Mouse (Mus musculus) adrenal gland, adult (tissue): ENCODE data around the gene Sh3bgrl3.
"Not testable (repeated sequence)": the region's sequence is repeated elsewhere in the genome, so short reads cannot be mapped to it uniquely, and the experiment has no call there.

Experiments used
- DNase-seq, 2 experiments: peaks; one replicate each; pipeline ENCODE4 v3.0.0; 2022 to 2023; ENCODE audit warnings: low spot score in 1 of 2; ENCODE audit not compliant: inconsistent age in 2 of 2

Sh3bgrl3 gene

DNA sequence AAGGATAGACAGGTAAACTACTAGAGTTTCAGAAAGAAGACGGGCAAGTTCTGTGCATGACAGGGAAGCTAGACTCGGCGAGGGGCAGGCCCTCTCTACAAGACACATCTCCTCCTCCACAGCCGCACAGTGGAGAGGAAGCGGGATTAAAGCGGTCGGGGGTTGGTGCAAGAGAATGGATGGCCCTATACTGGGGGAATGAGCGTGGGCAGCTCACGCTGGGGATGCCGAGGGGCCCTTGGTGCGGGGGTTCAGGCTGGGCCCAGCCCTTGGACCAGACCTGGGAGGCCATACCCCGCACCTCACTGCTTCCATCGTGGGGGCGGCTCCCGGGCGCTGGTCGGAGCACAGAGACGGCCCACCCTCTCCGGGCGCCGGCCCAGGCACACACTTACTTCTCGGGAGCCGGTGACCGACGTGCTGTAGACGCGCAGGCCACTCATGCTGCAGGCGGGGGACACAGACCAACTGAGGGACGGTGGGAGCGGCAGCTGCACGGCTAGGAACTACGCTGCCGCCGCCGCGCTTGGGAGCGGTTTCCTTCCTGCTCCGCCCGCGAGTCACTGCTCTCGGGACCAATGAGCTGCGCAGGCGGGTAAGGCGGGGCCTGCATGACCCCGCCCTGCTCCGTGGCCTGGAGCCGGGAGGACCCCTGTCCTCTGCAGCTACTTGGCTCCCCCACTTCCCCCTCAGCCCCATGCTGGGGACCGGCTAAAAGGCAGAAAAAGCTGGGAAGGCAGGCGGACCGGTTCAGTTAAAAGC lies at the start of gene Sh3bgrl3:
TSS of gene Sh3bgrl3 (minus strand) at position 569 of the 762 bp plus-strand sequence.
- peak; percentile 91 to 96 for DNase-seq

DNA sequence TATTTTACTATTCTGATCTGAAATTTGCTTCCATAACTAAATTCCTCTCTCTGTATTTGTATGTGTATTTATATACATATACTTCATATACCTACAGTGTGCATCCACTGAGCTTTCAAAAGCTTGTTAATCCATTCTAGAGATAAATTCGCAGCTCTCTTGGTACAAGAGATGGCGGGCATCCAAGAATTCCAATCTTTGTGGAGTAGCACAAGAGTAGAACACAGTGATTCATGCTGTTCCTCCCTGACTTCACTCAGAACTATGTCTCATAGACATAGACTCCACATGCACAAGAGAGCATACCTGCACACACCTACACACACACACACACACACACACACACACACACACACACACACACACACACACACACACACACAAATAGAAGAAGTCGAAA lies 43.8 kb upstream of the Sh3bgrl3 start:
- DNase-seq = peak in 1 of 2 experiments; percentile 50

GRCm38 (mm10) chr4:134166906-134167305 lies 38.3 kb upstream of the Sh3bgrl3 start:
- DNase-seq = no peak

DNA sequence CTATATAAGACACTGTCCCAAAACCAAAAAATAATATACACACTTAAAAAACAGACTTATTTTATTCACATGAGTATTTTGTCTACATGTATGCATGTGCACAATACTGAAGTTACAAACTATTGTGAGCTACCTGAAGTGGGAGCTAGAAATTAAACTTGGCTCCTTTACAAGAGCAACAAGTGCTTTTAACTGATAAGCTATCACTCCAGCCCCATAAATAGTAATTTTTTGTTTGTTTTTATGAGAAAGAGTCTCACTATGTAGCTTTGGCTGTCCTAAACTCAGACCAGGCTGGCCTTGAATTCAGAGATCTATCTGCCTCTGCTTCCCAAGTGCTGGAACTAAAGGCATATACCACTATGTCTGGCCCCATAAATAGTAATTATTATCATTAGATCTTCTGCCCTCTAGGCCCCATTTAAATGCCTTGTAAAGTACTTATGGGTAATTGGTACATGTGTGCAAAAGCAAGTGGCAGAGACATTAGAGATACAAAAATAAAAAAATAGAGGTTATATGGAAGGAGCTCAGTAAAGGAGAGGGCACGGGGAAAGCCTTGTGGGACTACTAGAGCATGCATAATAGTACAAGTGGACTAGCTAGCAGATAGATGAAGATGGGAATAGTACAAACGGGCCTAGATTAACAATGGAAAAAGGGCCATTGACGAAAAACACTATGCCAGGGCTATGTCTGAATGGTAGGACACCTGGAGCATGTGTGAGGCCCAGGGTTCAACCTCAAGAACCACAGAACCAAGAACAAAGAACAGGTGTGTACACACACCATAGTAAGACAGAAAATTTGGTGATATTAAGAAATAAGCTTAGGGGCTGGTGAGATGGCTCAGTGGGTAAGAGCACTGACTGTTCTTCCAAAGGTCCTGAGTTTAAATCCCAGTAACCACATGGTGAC lies 37.2 kb upstream of the Sh3bgrl3 start:
- DNase-seq = no peak

- DNase-seq = peak; percentile 28 to 53
Observed at GRCm38 (mm10) chr4:134165024-134165423, 36.4 kb upstream of the Sh3bgrl3 start.

DNA sequence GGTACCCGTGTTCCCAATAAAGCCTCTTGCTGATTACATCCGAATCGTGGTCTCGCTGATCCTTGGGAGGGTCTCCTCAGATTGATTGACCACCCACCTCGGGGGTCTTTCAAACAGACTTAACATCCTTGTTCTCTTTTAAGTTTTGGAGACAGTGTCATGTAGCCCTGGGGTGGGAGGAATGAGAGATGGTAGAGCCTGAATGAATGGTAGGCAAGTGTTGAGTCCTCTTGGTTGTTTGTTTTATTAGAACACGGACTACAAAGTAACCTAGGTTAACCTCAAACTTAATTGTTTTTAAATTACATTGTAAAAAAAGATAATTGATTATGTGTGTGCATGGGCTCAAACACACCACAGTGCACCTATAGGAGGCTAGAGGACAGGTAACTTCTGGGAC lies 36.0 kb upstream of the Sh3bgrl3 start:
- DNase-seq = no peak

DNA sequence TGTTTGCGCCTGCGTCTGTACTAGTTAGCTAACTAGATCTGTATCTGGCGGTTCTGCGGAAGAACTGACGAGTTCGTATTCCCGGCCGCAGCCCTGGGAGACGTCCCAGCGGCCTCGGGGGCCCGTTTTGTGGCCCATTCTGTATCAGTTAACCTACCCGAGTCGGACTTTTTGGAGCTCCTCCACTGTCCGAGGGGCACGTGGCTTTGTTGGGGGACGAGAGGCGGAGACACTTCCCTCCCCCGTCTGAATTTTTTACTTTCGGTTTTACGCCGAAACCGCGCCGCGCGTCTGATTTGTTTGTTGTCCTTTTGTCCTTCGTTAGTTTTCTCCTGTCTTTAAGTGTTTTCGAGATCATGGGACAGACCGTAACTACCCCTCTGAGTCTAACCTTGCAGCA lies 31.5 kb upstream of the Sh3bgrl3 start:
- DNase-seq = peak; percentile 66 to 88

DNA sequence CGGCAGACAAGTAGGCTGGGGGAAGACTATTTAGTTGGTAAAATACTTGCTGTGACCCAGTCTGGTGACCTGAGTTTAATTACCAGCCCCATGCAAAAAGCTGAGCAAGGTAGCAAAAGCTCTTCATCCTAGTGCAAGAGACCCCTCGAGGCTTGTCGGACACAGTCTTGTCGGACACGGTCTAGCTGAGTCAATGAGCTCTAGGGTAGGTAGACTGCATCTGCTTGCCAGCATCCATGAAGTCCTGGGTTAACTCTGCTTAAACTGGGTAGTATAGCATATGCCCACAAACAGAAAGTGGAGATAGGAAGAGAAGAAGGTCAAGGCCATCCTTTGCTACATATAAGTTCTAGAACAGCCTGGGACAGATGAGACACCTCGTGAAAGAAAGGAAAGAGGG lies 30.2 kb upstream of the Sh3bgrl3 start:
- no peak for DNase-seq

DNA sequence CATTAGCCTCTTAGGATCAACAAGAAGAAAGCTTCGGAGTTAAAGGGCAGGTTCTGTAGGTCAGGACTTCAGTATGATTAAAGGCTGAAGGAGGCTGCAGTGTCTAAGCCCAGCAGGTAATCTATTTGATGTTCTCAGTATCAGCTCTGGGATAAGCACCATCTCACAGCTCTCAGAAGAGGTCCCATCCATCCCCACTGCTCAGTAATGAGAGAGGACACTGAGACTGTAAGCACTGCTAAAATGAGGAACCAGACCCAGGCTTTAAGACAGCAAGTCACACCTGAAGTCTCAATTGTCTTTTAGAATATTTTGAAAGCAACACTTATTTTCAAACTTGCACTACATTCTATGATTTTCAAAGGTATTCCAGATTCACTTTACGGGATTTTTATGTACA lies 29.0 kb upstream of the Sh3bgrl3 start:
- DNase-seq = no peak

DNA sequence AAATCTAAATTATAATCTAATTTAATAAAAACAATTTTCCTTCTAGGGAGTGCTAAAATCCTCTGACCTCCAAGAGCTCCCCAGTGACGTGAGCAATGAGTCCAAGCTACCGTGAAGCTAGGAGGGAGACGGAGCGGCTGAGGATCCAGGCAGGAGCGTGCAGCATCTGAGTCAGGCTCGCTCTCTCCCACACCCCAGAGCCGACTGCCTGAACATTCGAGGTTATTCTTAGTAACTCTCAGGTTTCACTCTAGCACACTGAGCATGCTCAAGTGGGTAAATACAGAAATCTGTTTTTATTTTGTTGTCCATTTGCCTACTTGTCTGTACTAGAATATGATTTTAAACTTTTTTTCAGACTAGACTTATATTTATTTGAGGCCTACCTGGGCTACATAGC lies 28.2 kb upstream of the Sh3bgrl3 start:
- DNase-seq = peak; percentile 51 to 74

- peak in 1 of 2 experiments; percentile 37 for DNase-seq
Observed at GRCm38 (mm10) chr4:134155961-134156465, 27.4 kb upstream of the Sh3bgrl3 start.

- no peak for DNase-seq
Observed at GRCm38 (mm10) chr4:134155531-134155930, 26.9 kb upstream of the Sh3bgrl3 start.

DNA sequence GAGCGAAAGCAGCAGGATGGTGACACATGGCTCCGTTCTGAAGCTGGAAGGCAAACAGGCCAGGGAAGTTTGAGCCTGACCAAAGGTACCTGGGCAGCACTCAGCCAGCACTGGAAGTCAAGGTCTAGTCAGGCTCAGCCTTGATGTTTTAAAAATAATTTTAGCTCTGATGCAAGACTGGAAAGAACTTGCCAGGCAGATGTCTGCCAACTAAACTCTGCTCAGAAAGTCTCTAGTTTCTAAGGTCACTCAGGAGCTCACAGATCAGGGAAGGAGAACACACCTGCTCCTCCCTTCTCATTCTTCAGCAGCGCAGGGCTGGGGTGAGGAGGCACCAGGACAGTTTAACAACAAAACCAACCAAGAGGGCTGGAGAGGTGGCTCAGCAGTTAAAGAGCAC lies 25.8 kb upstream of the Sh3bgrl3 start:
- peak; percentile 60 to 83 for DNase-seq

DNA sequence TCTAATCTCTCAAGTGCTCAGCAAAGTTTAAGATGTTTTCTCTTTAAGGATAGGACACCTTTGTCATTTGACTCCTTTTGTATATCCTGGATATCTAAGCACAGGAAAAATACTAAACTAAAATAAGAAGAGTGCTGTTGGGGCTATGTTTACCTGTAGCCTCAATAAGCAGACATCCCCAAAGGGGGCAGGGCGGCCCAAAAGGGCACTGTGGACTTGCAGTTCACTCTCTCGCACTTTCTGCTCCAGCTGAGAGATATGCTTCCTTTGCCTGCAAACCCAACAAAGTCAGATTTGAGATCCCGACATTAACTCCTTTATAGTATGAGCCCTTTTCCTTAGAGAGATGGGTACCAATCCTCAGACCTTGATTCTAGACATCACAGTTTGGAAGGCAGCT lies 25.1 kb upstream of the Sh3bgrl3 start:
- DNase-seq = peak in 1 of 2 experiments; percentile 30

- DNase-seq = peak in 1 of 2 experiments; percentile 45
Observed at GRCm38 (mm10) chr4:134152112-134152511, 23.5 kb upstream of the Sh3bgrl3 start.

DNA sequence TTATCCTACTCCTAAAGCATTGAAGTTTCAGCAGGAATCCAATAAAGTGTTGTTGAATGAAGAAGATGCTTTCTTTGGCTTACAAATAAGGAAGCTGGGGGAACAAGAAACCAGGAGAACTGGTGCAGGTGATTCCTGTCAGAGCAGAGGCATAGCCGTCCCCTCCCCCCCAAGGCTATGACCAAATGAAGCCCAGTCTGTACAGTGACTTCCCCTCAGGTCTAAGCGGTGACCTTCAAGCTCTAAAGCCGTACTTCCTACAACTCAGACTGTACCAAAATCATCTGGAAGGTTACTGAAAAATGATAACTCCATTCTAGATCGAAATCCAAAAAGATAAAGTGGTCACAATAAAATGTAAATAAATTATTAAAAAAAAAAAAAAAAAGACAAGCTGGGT lies 20.8 kb upstream of the Sh3bgrl3 start:
- DNase-seq = no peak

GRCm38 (mm10) chr4:134144297-134144696 lies 15.7 kb upstream of the Sh3bgrl3 start:
- DNase-seq = not testable (repeated sequence)

- no peak for DNase-seq
Observed at GRCm38 (mm10) chr4:134138857-134139256, 10.3 kb upstream of the Sh3bgrl3 start.

GRCm38 (mm10) chr4:134136280-134136926 lies 7.8 kb upstream of the Sh3bgrl3 start:
- DNase-seq = no peak

- DNase-seq = no peak
Observed at GRCm38 (mm10) chr4:134132519-134133095, 4.0 kb upstream of the Sh3bgrl3 start.

GRCm38 (mm10) chr4:134132117-134132516 lies 3.5 kb upstream of the Sh3bgrl3 start:
- DNase-seq = no peak
